ENCODE assay signal across 9 mouse cellular contexts in the genomic region with DNA sequence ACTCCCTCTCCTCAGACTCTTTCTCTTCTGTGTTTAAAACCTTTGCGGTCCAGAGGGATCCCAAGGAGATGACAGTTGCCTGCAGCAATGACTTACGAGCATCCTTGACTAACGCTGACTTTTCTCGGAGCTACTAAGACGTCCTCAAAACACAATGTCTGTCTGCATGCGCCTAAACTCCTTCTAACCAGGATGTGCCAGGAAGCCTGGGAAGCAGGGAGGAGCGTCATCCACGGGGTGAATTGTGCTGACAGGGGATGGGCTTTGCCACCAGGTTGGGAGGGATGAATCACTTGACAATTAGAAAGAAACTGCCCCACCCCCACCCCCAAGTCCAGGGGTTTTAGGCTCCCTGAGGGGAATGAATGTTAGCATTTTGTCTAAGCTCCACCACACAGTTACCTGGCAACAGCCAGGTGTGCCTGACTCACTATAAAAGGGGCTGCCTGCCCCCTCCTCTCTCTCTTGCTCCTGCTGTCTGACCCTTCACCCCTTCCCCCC. TPM values are rescaled to one million over a fixed set of nuclear protein-coding genes. Genes with fewer than 3 reads are reported as not detected.
DNase-seq lines count a peak whose midpoint lies in the region; ATAC-seq and TF ChIP-seq lines count a peak whose summit lies in the region.
"Had no signal": no experiment of that assay in that cellular context is flagged by ENCODE, and none has a peak within 500 bp of the region (broad histone marks: within the 10 kb centered on the region; RNA-seq: fewer than 3 reads in every experiment).

No protein-coding gene starts in this region.

- 0 out of 2 replicates have a peak, but pooled peaks cover 5% of the 10 kb centered on the region for H3K4me1 ChIP-seq in lung, embryonic 14.5 days (ENCODE audit: insufficient read depth)
- peaks cover 16% of the 10 kb centered on the region for H3K4me1 ChIP-seq in embryonic facial prominence, embryonic 15.5 days
- peaks cover 53% of the 10 kb centered on the region for H3K4me1 ChIP-seq in limb, embryonic 10.5 days
- H3K4me1 ChIP-seq in stomach, embryonic 16.5 days (ENCODE audit: control insufficient read depth, insufficient read depth, low read length) = peaks cover 31% of the 10 kb centered on the region

- peak; percentile 21 for DNase-seq in lung, embryonic 14.5 days
- no peak for DNase-seq in lung, postnatal 4 days
- DNase-seq in limb, embryonic 10.5 days (ENCODE audit: low spot score) = no peak
- no peak for DNase-seq in cerebellum, postnatal 25 days
- no peak for DNase-seq in right cerebral cortex, postnatal 4 days
- DNase-seq in right cerebral cortex, postnatal 25 days = no peak

- peak overlapping the region; percentile 5; the same call in 1 of the 2 replicates for H3K4me2 ChIP-seq in lung, embryonic 14.5 days
- peak overlapping the region; percentile 12; the same call in 1 of the 2 replicates for H3K4me2 ChIP-seq in embryonic facial prominence, embryonic 15.5 days (replicated peaks)
- peak overlapping the region; percentile 20 for H3K4me2 ChIP-seq in stomach, embryonic 16.5 days (ENCODE audit: low read depth, low read length)

- no peak; the same call in 1 of the 2 replicates for ATAC-seq in lung, embryonic 14.5 days (ENCODE audit: insufficient read depth)
- ATAC-seq in embryonic facial prominence, embryonic 15.5 days (ENCODE audit: insufficient number of reproducible peaks, low FRiP score, low TSS enrichment, low read depth) = no peak
- no peak for ATAC-seq in stomach, embryonic 16.5 days (ENCODE audit: insufficient read depth, low FRiP score)

- H3K36me3 ChIP-seq in lung, embryonic 14.5 days (ENCODE audit: insufficient read depth) = peaks cover 14% of the 10 kb centered on the region; the same call in 1 of the 2 replicates
- no peaks in the 10 kb centered on the region; the same call in 1 of the 2 replicates for H3K36me3 ChIP-seq in embryonic facial prominence, embryonic 15.5 days
- H3K36me3 ChIP-seq in limb, embryonic 10.5 days = peaks cover 8% of the 10 kb centered on the region
- peaks cover 8% of the 10 kb centered on the region; the same call in 1 of the 2 replicates for H3K36me3 ChIP-seq in stomach, embryonic 16.5 days (ENCODE audit: control insufficient read depth, insufficient read depth, low read length)

- H3K27ac ChIP-seq in lung, embryonic 14.5 days (ENCODE audit: low read depth) = no peak overlapping the region
- no peak overlapping the region for H3K27ac ChIP-seq in embryonic facial prominence, embryonic 15.5 days (replicated peaks)
- H3K27ac ChIP-seq in limb, embryonic 10.5 days = peak overlapping the region; percentile 66
- peak overlapping the region; percentile 67 for H3K27ac ChIP-seq in stomach, embryonic 16.5 days (ENCODE audit: low read length)

- no peaks in the 10 kb centered on the region for H3K9me3 ChIP-seq in lung, embryonic 14.5 days (ENCODE audit: low read depth, low read length)
- H3K9me3 ChIP-seq in embryonic facial prominence, embryonic 15.5 days (replicated peaks) = no peaks in the 10 kb centered on the region
- no peaks in the 10 kb centered on the region for H3K9me3 ChIP-seq in limb, embryonic 10.5 days (replicated peaks)
- no peaks in the 10 kb centered on the region for H3K9me3 ChIP-seq in stomach, embryonic 16.5 days (replicated peaks; ENCODE audit: control insufficient read depth, low read length)

- H3K4me3 ChIP-seq in lung, embryonic 14.5 days (ENCODE audit: low read depth, low read length) = no peak overlapping the region
- no peak overlapping the region for H3K4me3 ChIP-seq in embryonic facial prominence, embryonic 15.5 days (replicated peaks)
- H3K4me3 ChIP-seq in limb, embryonic 10.5 days = peak overlapping the region; percentile 40
- H3K4me3 ChIP-seq in stomach, embryonic 16.5 days (replicated peaks; ENCODE audit: low read length) = peak overlapping the region; percentile 9; the same call in 1 of the 2 replicates
- H3K4me3 ChIP-seq: megakaryocyte, embryonic 14.5 days had no signal

- no peak for TF ChIP-seq CTCF in lung, embryonic 14.5 days (IDR thresholded peaks at IDR 0.05; ENCODE audit: low read depth)

- H3K27me3 ChIP-seq in lung, embryonic 14.5 days (ENCODE audit: insufficient read depth, low read length) = no peaks in the 10 kb centered on the region
- no peaks in the 10 kb centered on the region for H3K27me3 ChIP-seq in embryonic facial prominence, embryonic 15.5 days
- no peaks in the 10 kb centered on the region for H3K27me3 ChIP-seq in limb, embryonic 10.5 days (ENCODE audit: low read depth, poor library complexity, severe bottlenecking)
- H3K27me3 ChIP-seq in stomach, embryonic 16.5 days (ENCODE audit: control insufficient read depth, insufficient read depth, low read length) = no peaks in the 10 kb centered on the region

- 16% methylated on average over 8 of the region's 8 CpGs for WGBS in lung, embryonic 14.5 days
- 14% methylated on average over 8 of the region's 8 CpGs for WGBS in embryonic facial prominence, embryonic 15.5 days
- WGBS in limb, embryonic 10.5 days = 3% methylated on average over 8 of the region's 8 CpGs
- 20% methylated on average over 8 of the region's 8 CpGs for WGBS in stomach, embryonic 16.5 days

- H3K9ac ChIP-seq in lung, embryonic 14.5 days = no peak overlapping the region; the same call in 1 of the 2 replicates
- no peak overlapping the region for H3K9ac ChIP-seq in embryonic facial prominence, embryonic 15.5 days
- peak overlapping the region; percentile 47 for H3K9ac ChIP-seq in stomach, embryonic 16.5 days (ENCODE audit: low read length)

RNA-seq across cellular contexts. Expression of gene Pde9a, which starts 48.9 kb away (rescaled TPM):
- polyA plus RNA-seq in lung, embryonic 14.5 days (2014; fragmentation: Nextera tagmentation; extraction: Ambion mirVana) = 35.8 and 36.7 TPM in 2 replicates
- 16.5 and 18.1 TPM in 2 replicates for polyA plus RNA-seq in embryonic facial prominence, embryonic 15.5 days (2015; fragmentation: Nextera tagmentation; extraction: Ambion mirVana)
- polyA plus RNA-seq in limb, embryonic 10.5 days (2016; fragmentation: Nextera tagmentation; extraction: Ambion mirVana) = 20.4 and 27.2 TPM in 2 replicates
- 28.0 and 31.1 TPM in 2 replicates for polyA plus RNA-seq in stomach, embryonic 16.5 days (2015; fragmentation: Nextera tagmentation; extraction: Ambion mirVana)

Comparison
In these comparisons a context has a peak if more than half of its experiments do, and no peak if none do; other contexts are left out.
1. H3K27ac ChIP-seq: peak in limb, embryonic 10.5 days (single experiment) and stomach, embryonic 16.5 days (single experiment); none in lung, embryonic 14.5 days (single experiment) and embryonic facial prominence, embryonic 15.5 days (single experiment).
2. H3K4me3 ChIP-seq: peak in limb, embryonic 10.5 days (single experiment) and stomach, embryonic 16.5 days (single experiment); none in lung, embryonic 14.5 days (single experiment) and embryonic facial prominence, embryonic 15.5 days (single experiment).
3. Peak in every context shown above with its lines, with median percentiles within 50 percentile points of each other: H3K4me2 ChIP-seq.